Mouse (Mus musculus): ENCODE measurements around the gene Gm20388. TPM values are rescaled to one million over a fixed set of nuclear protein-coding genes. Genes with fewer than 3 reads are reported as not detected.

Gene Gm20388
- polyA plus RNA-seq, 1 experiment from 2014 or later, result 4.4 TPM

DNA sequence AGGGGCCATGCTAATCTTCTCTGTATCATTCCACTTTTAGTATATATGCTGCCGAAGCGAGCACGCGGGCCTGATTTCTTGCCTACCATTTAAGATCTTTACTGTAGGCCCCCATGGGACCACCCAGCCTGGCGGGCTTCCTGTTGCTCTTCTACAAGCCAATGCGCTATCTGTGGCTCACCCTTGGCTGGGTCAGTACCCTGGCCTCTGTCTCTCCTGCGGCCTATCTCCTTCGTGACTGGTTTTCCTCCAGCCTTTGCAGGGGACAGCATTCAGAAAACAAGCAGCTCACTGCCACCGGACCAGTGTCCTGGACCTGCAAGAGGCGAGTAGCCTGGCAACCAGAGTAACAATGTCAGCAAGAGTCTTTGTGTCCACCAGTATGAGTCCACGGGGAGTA, 2610.0 kb downstream of the Gm20388 start:
- H3K9me3 ChIP-seq, result no peaks in the 10 kb centered on the region
- H3K36me3 ChIP-seq, result no peaks in the 10 kb centered on the region
- peak overlapping the region; percentile 17; the same call in 1 of the 2 replicates for H3K27ac ChIP-seq
- 80% methylated on average over 11 of the region's 11 CpGs for WGBS
- peaks cover 34% of the 10 kb centered on the region for H3K4me1 ChIP-seq (replicated peaks)
- no peak for ATAC-seq
- no peak overlapping the region for H3K4me3 ChIP-seq (replicated peaks)
- no peak overlapping the region for H3K9ac ChIP-seq (replicated peaks)
- no peak overlapping the region for H3K4me2 ChIP-seq (replicated peaks)
- H3K27me3 ChIP-seq, result no peaks in the 10 kb centered on the region

- no peak; the same call in 1 of the 2 replicates for ATAC-seq
- Histone ChIP-seq H3K4me3 (replicated peaks) (no peak overlapping the region), H3K9me3 (no peaks in the 10 kb centered on the region), H3K27ac (peak overlapping the region; percentile 48), H3K4me1 (replicated peaks) (peaks cover 23% of the 10 kb centered on the region), H3K36me3 (no peaks in the 10 kb centered on the region), H3K9ac (replicated peaks) (0 out of 2 replicates have a peak overlapping the region, but pooled peaks have one; percentile 29), H3K27me3 (no peaks in the 10 kb centered on the region), H3K4me2 (replicated peaks) (no peak overlapping the region; the same call in 1 of the 2 replicates)
- 58% methylated on average over 14 of the region's 14 CpGs for WGBS
These were observed 2612.4 kb downstream of the Gm20388 start for GRCm38 (mm10) chr8:122522796-122523651.

GRCm38 (mm10) chr8:122523652-122524360, 2613.2 kb downstream of the Gm20388 start:
- Histone ChIP-seq H3K9me3 (no peaks in the 10 kb centered on the region), H3K9ac (replicated peaks) (peak overlapping the region; percentile 10; the same call in 1 of the 2 replicates), H3K4me1 (replicated peaks) (peaks cover 19% of the 10 kb centered on the region), H3K36me3 (no peaks in the 10 kb centered on the region), H3K4me3 (replicated peaks) (no peak overlapping the region), H3K27ac (peak overlapping the region; percentile 48), H3K27me3 (no peaks in the 10 kb centered on the region), H3K4me2 (replicated peaks) (peak overlapping the region; percentile 39)
- ATAC-seq, result peak; percentile 76
- 17% methylated on average over 23 of the region's 23 CpGs for WGBS

GRCm38 (mm10) chr8:122524506-122524905, 2613.9 kb downstream of the Gm20388 start:
- Histone ChIP-seq H3K27ac (0 out of 2 replicates have a peak overlapping the region, but pooled peaks have one; percentile 48), H3K4me1 (replicated peaks) (peaks cover 19% of the 10 kb centered on the region), H3K36me3 (no peaks in the 10 kb centered on the region), H3K4me3 (replicated peaks) (no peak overlapping the region), H3K4me2 (replicated peaks) (peak overlapping the region; percentile 39; the same call in 1 of the 2 replicates), H3K27me3 (no peaks in the 10 kb centered on the region), H3K9me3 (no peaks in the 10 kb centered on the region), H3K9ac (replicated peaks) (no peak overlapping the region)
- no peak for ATAC-seq
- 87% methylated on average over 6 of the region's 6 CpGs for WGBS

GRCm38 (mm10) chr8:122525004-122525403, 2614.4 kb downstream of the Gm20388 start:
- Histone ChIP-seq H3K4me2 (replicated peaks) (no peak overlapping the region), H3K9ac (replicated peaks) (no peak overlapping the region), H3K9me3 (no peaks in the 10 kb centered on the region), H3K27me3 (no peaks in the 10 kb centered on the region), H3K4me3 (replicated peaks) (no peak overlapping the region), H3K4me1 (replicated peaks) (peaks cover 19% of the 10 kb centered on the region), H3K36me3 (no peaks in the 10 kb centered on the region), H3K27ac (no peak overlapping the region)
- WGBS, result 80% methylated on average over 6 of the region's 6 CpGs
- ATAC-seq, result no peak

GRCm38 (mm10) chr8:122526084-122526483, 2615.4 kb downstream of the Gm20388 start:
- Histone ChIP-seq H3K27ac (no peak overlapping the region), H3K9me3 (no peaks in the 10 kb centered on the region), H3K27me3 (no peaks in the 10 kb centered on the region), H3K4me3 (replicated peaks) (no peak overlapping the region), H3K4me1 (replicated peaks) (peaks cover 19% of the 10 kb centered on the region), H3K4me2 (replicated peaks) (no peak overlapping the region), H3K9ac (replicated peaks) (no peak overlapping the region), H3K36me3 (no peaks in the 10 kb centered on the region)
- no peak for ATAC-seq
- WGBS, result 88% methylated on average over 3 of the region's 3 CpGs

DNA sequence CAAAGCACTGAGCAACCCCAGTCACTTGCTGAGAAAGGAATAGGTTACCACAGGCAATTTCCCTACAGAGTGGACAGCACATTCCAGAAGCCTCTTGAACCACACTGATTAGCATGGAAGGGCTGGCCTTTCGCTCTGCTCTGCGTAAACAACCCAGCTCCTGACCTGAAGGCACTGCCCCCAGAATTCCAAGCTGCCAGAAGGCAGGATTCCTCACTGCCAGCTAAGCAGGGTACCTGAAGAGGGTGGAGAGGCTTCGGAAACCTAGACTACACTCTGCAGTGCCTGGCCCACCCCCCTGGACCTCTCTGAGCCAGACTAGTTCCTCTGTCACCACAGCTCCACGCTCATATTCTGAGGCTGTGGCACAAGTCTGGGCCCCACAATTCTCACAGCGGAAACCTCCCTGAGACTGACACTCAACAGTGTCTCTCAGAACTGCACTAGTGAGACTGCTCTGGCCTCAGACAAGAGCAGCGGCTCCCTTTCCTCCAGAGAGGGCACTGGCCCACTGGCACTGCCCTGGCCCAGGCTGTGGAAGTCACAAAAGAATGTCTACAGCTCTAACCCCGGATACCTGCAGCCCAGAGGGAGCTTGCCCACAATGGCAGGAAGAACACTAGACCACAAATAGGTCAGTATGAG, 2616.0 kb downstream of the Gm20388 start:
- H3K4me3 ChIP-seq (replicated peaks), result no peak overlapping the region
- H3K27me3 ChIP-seq, result no peaks in the 10 kb centered on the region
- H3K4me2 ChIP-seq (replicated peaks), result no peak overlapping the region
- H3K4me1 ChIP-seq (replicated peaks), result peaks cover 19% of the 10 kb centered on the region
- WGBS, result 75% methylated on average over 7 of the region's 7 CpGs
- H3K27ac ChIP-seq, result no peak overlapping the region; the same call in 1 of the 2 replicates
- no peak overlapping the region for H3K9ac ChIP-seq (replicated peaks)
- ATAC-seq, result no peak
- H3K9me3 ChIP-seq, result no peaks in the 10 kb centered on the region
- H3K36me3 ChIP-seq, result no peaks in the 10 kb centered on the region

DNA sequence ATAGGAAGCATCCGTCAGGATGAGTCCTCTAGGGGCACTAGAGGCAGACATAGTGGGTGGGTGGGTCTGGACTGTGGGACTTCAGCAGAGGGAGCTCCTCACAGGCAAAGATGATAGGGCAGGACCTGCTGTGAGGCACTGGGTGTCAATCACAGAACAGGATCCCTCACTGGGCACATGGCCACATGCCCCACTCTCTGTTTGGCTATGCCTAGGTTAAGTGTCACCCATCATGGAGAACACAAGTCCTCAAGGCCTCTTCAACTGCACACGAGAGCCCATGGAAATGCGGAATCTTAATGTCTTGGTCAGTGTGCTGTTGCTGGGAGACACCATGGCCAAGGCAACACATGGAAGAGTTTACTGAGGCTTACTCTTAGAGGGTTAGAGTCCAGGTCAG, 2617.3 kb downstream of the Gm20388 start:
- Histone ChIP-seq H3K9ac (replicated peaks) (no peak overlapping the region), H3K27me3 (no peaks in the 10 kb centered on the region), H3K4me1 (replicated peaks) (peaks cover 17% of the 10 kb centered on the region), H3K9me3 (no peaks in the 10 kb centered on the region), H3K27ac (no peak overlapping the region), H3K36me3 (no peaks in the 10 kb centered on the region), H3K4me2 (replicated peaks) (no peak overlapping the region), H3K4me3 (replicated peaks) (no peak overlapping the region)
- WGBS, result 98% methylated on average over 3 of the region's 3 CpGs
- no peak for ATAC-seq

DNA sequence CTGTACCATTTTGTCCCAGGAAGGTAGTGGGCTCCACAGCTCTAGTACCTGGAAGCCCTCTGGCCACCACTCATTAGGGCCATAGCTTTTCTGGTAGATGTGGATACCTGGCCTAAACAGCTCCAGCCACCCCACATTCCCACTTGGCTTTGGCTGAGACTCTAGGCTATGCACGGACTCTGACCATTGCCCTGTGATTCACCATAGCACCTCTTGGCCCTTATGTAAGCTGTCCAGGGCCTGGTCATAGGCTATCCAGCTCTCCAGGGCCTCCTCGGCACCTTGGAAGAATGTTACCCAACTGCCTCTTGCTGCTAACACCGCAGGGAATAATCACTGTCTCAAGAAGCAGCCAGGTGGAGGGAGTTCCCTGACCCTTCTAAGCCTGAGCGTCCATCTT, 2618.5 kb downstream of the Gm20388 start:
- Histone ChIP-seq H3K4me3 (replicated peaks) (no peak overlapping the region), H3K9me3 (no peaks in the 10 kb centered on the region), H3K4me2 (replicated peaks) (no peak overlapping the region), H3K9ac (replicated peaks) (no peak overlapping the region), H3K4me1 (replicated peaks) (peaks cover 5% of the 10 kb centered on the region), H3K27me3 (no peaks in the 10 kb centered on the region), H3K36me3 (no peaks in the 10 kb centered on the region), H3K27ac (no peak overlapping the region)
- ATAC-seq, result no peak
- 91% methylated on average over 4 of the region's 4 CpGs for WGBS

DNA sequence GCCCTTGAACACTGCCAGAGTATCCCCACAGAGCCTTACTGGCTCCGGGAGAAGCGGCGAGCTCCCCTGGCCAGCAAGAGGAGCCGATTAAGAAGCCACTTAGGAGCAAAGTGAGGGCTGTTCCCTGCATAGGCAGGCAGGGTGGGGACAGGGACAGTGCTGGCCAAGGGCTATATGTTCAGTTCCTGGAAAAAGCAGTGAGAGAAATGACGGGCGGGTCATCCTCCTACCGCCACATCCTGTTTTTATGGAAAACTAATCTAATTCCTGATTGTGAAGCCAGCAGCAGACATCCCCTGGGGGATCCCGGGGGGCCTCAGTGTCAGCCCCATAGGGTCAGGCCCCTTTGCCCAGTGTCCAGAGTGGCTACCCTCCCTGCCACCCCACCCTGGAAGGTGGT, 2620.7 kb downstream of the Gm20388 start:
- Histone ChIP-seq H3K36me3 (no peaks in the 10 kb centered on the region), H3K4me1 (replicated peaks) (no peaks in the 10 kb centered on the region), H3K27ac (no peak overlapping the region), H3K9ac (replicated peaks) (no peak overlapping the region), H3K9me3 (no peaks in the 10 kb centered on the region), H3K4me2 (replicated peaks) (no peak overlapping the region), H3K27me3 (no peaks in the 10 kb centered on the region), H3K4me3 (replicated peaks) (no peak overlapping the region)
- no peak for ATAC-seq
- 86% methylated on average over 8 of the region's 8 CpGs for WGBS

- no peaks in the 10 kb centered on the region for H3K27me3 ChIP-seq
- ATAC-seq, result no peak
These were observed 2626.4 kb downstream of the Gm20388 start for GRCm38 (mm10) chr8:122537033-122537432.

GRCm38 (mm10) chr8:122537812-122538211, 2627.2 kb downstream of the Gm20388 start:
- Histone ChIP-seq H3K9me3 (no peaks in the 10 kb centered on the region), H3K27ac (no peak overlapping the region), H3K27me3 (no peaks in the 10 kb centered on the region), H3K9ac (replicated peaks) (no peak overlapping the region), H3K36me3 (no peaks in the 10 kb centered on the region), H3K4me3 (replicated peaks) (no peak overlapping the region), H3K4me1 (replicated peaks) (no peaks in the 10 kb centered on the region), H3K4me2 (replicated peaks) (no peak overlapping the region)
- WGBS, result 93% methylated on average over 2 of the region's 2 CpGs
- no peak for ATAC-seq

More at GRCm38 (mm10) chr8:122537033-122537432, 2626.4 kb downstream of the Gm20388 start:
- no peak overlapping the region for H3K4me2 ChIP-seq (replicated peaks)
- no peaks in the 10 kb centered on the region for H3K9me3 ChIP-seq
- 86% methylated on average over 6 of the region's 6 CpGs for WGBS
- no peaks in the 10 kb centered on the region for H3K4me1 ChIP-seq (replicated peaks)
- H3K4me3 ChIP-seq (replicated peaks), result no peak overlapping the region
- no peak overlapping the region for H3K27ac ChIP-seq
- no peak overlapping the region for H3K9ac ChIP-seq (replicated peaks)
- no peaks in the 10 kb centered on the region for H3K36me3 ChIP-seq

Measured in midbrain, embryonic 13.5 days (tissue).